Mouse (Mus musculus) left cerebral cortex, postnatal 10 days (tissue): ENCODE results near the gene Olfr1496. TPM values are rescaled to one million over a fixed set of nuclear protein-coding genes. Genes with fewer than 3 reads are reported as not detected.
"Not testable (repeated sequence)": the region's sequence is repeated elsewhere in the genome, so short reads cannot be mapped to it uniquely, and the experiment has no call there.

Source experiments
- DNase-seq, 2 experiments: peaks; one replicate each; pipeline ENCODE4 v3.0.0; 2021 to 2022; ENCODE audit warnings: low spot score in 2 of 2, mixed read lengths in 1 of 2; ENCODE audit errors: extremely low spot score in 1 of 2
- intact Hi-C: fragments of 180-260 bp; cut with DNase I; formaldehyde crosslinking; loops from one replicate; pipeline ENCODE4 v1.15.1; 2025
- total RNA-seq, 2 experiments: library from RNA; stranded (reverse); gene quantifications; 2 replicates each; pipeline ENCODE4 v1.2.3; 2021

The Olfr1496 gene
- total RNA-seq = not detected

GRCm38 (mm10) chr19:13777578-13777977, at the start of gene Olfr1496:
Olfr1496 (plus strand) TSS chr19:13777878.
- intact Hi-C loops = no loop called here
- DNase-seq = no peak

DNA sequence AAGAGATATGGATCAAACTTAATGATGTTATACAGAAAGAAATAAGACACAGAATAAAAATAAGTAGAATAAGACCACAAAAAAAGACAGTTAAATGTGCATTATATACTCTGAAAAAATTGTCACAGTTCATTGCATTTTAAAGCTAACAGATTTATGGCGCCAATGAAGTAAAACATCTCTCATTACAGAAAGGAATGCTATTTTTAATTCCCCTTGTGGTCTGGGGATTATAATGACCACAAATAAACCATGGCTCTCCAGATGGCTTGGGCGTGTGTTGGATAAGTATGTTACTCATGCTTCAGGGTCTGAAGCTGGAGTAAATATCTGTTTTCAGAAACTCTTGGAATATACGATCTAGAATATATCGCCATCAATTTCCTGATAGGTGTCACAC, 38.2 kb upstream of the Olfr1496 start, which contains the start of gene Olfr1494:
TSS of gene Olfr1494 (plus strand) at position 301 of the 400 bp plus-strand sequence.
- DNase-seq = no peak
- intact Hi-C loops = no loop called here

- no peak for DNase-seq
- intact Hi-C loops = no loop called here
Measured at GRCm38 (mm10) chr19:13749366-13749765, 28.3 kb upstream of the Olfr1496 start.

GRCm38 (mm10) chr19:13764306-13764705, 13.4 kb upstream of the Olfr1496 start, which contains the start of gene Olfr1495:
Olfr1495 (plus strand) TSS chr19:13764606.
- no peak for DNase-seq
- intact Hi-C loops = no loop called here

- no peak for DNase-seq
- intact Hi-C loops = no loop called here
Measured at GRCm38 (mm10) chr19:13768565-13769276, 9.0 kb upstream of the Olfr1496 start.

DNA sequence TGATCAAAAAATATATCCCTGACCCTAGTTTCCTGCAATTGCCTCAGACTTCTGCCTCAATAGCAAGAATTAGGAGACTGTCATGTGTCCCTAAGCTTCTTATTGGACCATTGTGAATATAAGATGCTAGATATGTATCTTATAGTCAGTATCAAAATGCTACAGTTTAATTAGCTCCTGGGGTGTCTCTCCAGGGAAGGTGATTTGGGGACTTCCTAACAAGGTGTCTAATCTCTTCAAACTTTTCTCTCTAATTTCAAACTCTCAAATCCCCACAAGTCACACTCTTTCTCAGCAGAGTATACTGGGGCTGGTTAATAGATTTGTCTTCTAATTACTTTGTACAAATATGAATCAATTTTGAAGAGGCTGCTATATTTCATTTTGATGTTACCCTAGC, 20.4 kb downstream of the Olfr1496 start, which contains the start of gene Olfr1497:
TSS of gene Olfr1497 (minus strand) at position 101 of the 400 bp plus-strand sequence.
- intact Hi-C loops = no loop called here
- no peak for DNase-seq

DNA sequence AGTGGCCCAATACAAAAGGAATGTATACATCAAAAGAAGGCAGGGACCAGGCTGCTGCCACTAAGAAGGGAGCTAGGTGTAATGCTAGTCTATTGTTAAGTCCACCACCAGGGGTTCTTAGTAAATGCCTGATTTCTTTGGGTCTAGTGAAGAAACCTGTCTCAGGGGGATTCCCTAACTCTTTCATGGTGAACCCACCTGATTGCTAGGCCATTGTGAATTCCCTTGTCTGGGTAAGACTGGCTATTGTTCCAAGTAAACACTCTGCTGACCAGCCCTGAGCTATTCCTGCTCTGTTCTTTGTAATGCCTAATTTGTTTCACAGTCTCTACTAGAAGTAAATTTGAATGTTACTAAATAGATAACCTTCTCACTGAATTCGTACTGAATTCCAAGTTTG, 27.8 kb downstream of the Olfr1496 start:
- intact Hi-C loops, DNase-seq: not testable (repeated sequence)

GRCm38 (mm10) chr19:13812823-13813222, 35.1 kb downstream of the Olfr1496 start:
- no peak for DNase-seq
- intact Hi-C loops = loop anchor here (10.0 kb wide), 1 partner anchor 1288 kb away; no protein-coding TSS in a partner anchor

DNA sequence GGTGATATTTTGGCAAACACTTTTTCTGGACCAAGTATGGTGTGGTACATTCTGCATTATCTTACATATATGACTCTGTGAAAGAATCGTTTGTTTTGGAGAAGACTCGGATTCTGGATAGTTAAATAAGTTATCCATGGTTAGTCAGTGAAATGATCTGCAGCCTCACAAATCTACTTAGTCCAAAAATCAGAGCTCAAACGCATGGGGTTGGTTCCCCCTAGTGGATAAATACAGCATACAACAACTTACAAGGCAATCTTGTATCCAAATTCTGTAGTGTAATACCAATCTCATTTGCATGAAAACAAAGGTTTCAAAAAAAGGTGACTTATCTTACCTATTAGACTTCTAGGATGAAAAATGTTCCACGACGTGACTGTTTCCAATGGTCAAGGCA, 41.1 kb downstream of the Olfr1496 start:
- DNase-seq = no peak
- intact Hi-C loops = loop anchor here (10.0 kb wide), 1 partner anchor 1294 kb away; no protein-coding TSS in a partner anchor

- no peak for DNase-seq
- intact Hi-C loops = loop anchor here (10.0 kb wide), 1 partner anchor 1295 kb away; no protein-coding TSS in a partner anchor
Measured at GRCm38 (mm10) chr19:13819347-13819746, 41.7 kb downstream of the Olfr1496 start, which contains the start of gene Olfr1499. Olfr1499 (minus strand) TSS chr19:13819447.

DNA sequence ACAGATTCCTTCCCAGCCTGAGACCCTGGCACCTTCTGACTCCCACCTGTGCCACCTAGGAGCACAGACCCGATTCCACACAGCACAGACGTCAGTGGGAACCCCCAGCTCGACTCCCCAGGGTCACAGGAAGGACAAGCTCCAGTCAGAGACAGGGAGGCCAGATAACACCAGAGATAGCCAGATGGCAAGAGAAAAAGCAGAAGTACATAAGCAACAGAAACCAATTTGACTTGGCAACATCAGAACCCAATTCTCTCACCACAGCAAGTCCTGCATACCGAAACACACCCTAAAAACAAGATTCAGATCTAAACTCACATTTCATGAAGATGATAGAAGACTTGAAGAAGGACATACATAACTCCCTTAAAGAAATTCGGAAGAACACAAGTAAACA, 43.2 kb downstream of the Olfr1496 start:
- intact Hi-C loops = no loop called here
- no peak for DNase-seq

GRCm38 (mm10) chr19:13828447-13828846, 50.8 kb downstream of the Olfr1496 start:
- no peak for DNase-seq
- intact Hi-C loops = no loop called here

DNA sequence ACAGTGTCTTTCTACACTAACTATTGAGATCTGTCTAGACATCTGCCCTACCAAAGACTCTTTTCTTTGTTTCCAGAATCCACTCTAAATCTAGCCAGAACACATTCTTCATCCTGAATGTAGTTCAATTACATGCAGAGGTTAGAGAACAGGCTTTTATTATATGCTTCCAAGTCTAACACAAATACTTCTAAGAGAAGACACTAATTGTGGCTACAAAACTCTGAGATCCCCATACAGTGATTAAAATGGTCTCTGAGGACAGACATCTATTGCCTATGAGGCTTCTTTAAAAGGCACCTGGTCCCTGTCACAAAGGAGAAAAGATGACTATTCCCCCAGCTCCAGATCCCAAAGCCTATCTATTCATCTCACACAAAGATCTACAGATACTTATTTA, 52.7 kb downstream of the Olfr1496 start, which contains the start of gene Olfr1500:
TSS of gene Olfr1500 (minus strand) at position 101 of the 400 bp plus-strand sequence.
- no peak for DNase-seq
- intact Hi-C loops = no loop called here

Other genes with a start within 250 kb of the Olfr1496 start
- gene Olfr1480, start 250.0 kb upstream of the Olfr1496 start, total RNA-seq = not detected
- not detected for gene Olfr1484, start 194.4 kb upstream of the Olfr1496 start, total RNA-seq
- gene Olfr1487, start 160.5 kb upstream of the Olfr1496 start, total RNA-seq = not detected
- gene Olfr1489, start 146.3 kb upstream of the Olfr1496 start, total RNA-seq = not detected
- gene Olfr1490, start 126.8 kb upstream of the Olfr1496 start, total RNA-seq = not detected
- not detected for gene Olfr1491, start 80.6 kb upstream of the Olfr1496 start, total RNA-seq
- gene Olfr1493-ps1, start 54.6 kb upstream of the Olfr1496 start, total RNA-seq = not detected
- not detected for gene Olfr1494, start 38.1 kb upstream of the Olfr1496 start, total RNA-seq
- not detected for gene Olfr1495, start 13.3 kb upstream of the Olfr1496 start, total RNA-seq
- not detected for gene Olfr1497, start 20.3 kb downstream of the Olfr1496 start, total RNA-seq
- not detected for gene Olfr1499, start 41.6 kb downstream of the Olfr1496 start, total RNA-seq
- gene Olfr1500, start 52.6 kb downstream of the Olfr1496 start, total RNA-seq = not detected
- not detected for gene Olfr1501, start 72.8 kb downstream of the Olfr1496 start, total RNA-seq
- not detected for gene Olfr1502, start 83.9 kb downstream of the Olfr1496 start, total RNA-seq
- gene Olfr1504, start 120.0 kb downstream of the Olfr1496 start, total RNA-seq = not detected
- gene Olfr1505, start 135.7 kb downstream of the Olfr1496 start, total RNA-seq = not detected